Mouse (Mus musculus) myocyte (in vitro differentiated cells): ENCODE measurements at regions not wholly inside any gene's neighbourhood (a gene's known extent, or its start where the extent isn't known, plus 50 kb on each side); places are given as distances from the start of the nearest gene placed in this dataset.

Experiments used
- H3K27me3 ChIP-seq: one replicate; pipeline ENCODE4 v1.6.1; 2011; ENCODE audit not compliant: control insufficient read depth, insufficient read depth, insufficient read length
- H3K36me3 ChIP-seq: one replicate; pipeline ENCODE4 v1.6.1; 2011; ENCODE audit not compliant: control insufficient read depth, insufficient read depth
- H3K4me2 ChIP-seq: one replicate; pipeline ENCODE4 v1.6.1; 2011; ENCODE audit warnings: low read depth, control low read depth
- H3K4me3 ChIP-seq: one replicate; pipeline ENCODE4 v1.5.1; 2011; ENCODE audit warnings: mild to moderate bottlenecking, control low read depth, moderate library complexity
- H3K79me2 ChIP-seq: one replicate; pipeline ENCODE4 v1.6.1; 2011; ENCODE audit not compliant: control insufficient read depth, insufficient read depth
- H3ac ChIP-seq: one replicate; pipeline ENCODE4 v1.6.1; 2011; ENCODE audit not compliant: control insufficient read depth, insufficient read length
- CEBPB ChIP-seq: IDR thresholded peaks from 2 replicates; pipeline ENCODE4 v1.6.1; 2011; ENCODE audit warnings: mild to moderate bottlenecking, moderate library complexity; ENCODE audit not compliant: poor library complexity, insufficient read depth, severe bottlenecking
- E2F4 ChIP-seq: IDR thresholded peaks from one replicate; pipeline ENCODE4 v1.6.1; 2011; ENCODE audit warnings: mild to moderate bottlenecking, control low read depth, moderate library complexity; ENCODE audit not compliant: insufficient read depth
- MAX ChIP-seq: IDR thresholded peaks from one replicate; pipeline ENCODE4 v1.6.1; 2011; ENCODE audit warnings: low read depth, mild to moderate bottlenecking, control low read depth
- MYOD1 ChIP-seq, 3 experiments: IDR thresholded peaks; one replicate each; pipeline ENCODE4 v1.6.1; 2011; ENCODE audit warnings: control low read depth in 2 of 3, low read depth in 2 of 3, mild to moderate bottlenecking in 2 of 3, moderate library complexity in 1 of 3; ENCODE audit not compliant: insufficient read length in 2 of 3, control insufficient read depth in 1 of 3
- MYOG ChIP-seq, 3 experiments: IDR thresholded peaks; one replicate each; pipeline ENCODE4 v1.6.1; 2011; ENCODE audit warnings: control low read depth in 2 of 3, low read depth in 2 of 3, mild to moderate bottlenecking in 2 of 3; ENCODE audit not compliant: insufficient read length in 2 of 3, control insufficient read depth in 1 of 3, insufficient read depth in 1 of 3
- POLR2A ChIP-seq: IDR thresholded peaks from one replicate; pipeline ENCODE4 v1.6.1; 2011; ENCODE audit warnings: low read depth, mild to moderate bottlenecking, control low read depth, moderate library complexity; ENCODE audit not compliant: insufficient read length
- POLR2AphosphoS2 ChIP-seq: IDR thresholded peaks from one replicate; pipeline ENCODE4 v1.6.1; 2011; ENCODE audit warnings: low read depth, control low read depth; ENCODE audit not compliant: insufficient read length
- REST ChIP-seq: IDR thresholded peaks from one replicate; pipeline ENCODE4 v1.6.1; 2011; ENCODE audit warnings: mild to moderate bottlenecking, control low read depth, moderate library complexity; ENCODE audit not compliant: insufficient read depth, insufficient read length
- SRF ChIP-seq: IDR thresholded peaks from one replicate; pipeline ENCODE4 v1.6.1; 2011; ENCODE audit warnings: low read depth; ENCODE audit not compliant: control insufficient read depth, insufficient read length
- TCF12 ChIP-seq: IDR thresholded peaks from one replicate; pipeline ENCODE4 v1.6.1; 2011; ENCODE audit warnings: mild to moderate bottlenecking, control low read depth; ENCODE audit not compliant: poor library complexity, insufficient read depth, severe bottlenecking
- TCF3 ChIP-seq: IDR thresholded peaks from one replicate; pipeline ENCODE4 v1.6.1; 2011; ENCODE audit warnings: low read depth, control low read depth; ENCODE audit not compliant: insufficient read length
- USF1 ChIP-seq: IDR thresholded peaks from one replicate; pipeline ENCODE4 v1.6.1; 2011; ENCODE audit warnings: low read depth, mild to moderate bottlenecking, control low read depth, moderate library complexity

DNA sequence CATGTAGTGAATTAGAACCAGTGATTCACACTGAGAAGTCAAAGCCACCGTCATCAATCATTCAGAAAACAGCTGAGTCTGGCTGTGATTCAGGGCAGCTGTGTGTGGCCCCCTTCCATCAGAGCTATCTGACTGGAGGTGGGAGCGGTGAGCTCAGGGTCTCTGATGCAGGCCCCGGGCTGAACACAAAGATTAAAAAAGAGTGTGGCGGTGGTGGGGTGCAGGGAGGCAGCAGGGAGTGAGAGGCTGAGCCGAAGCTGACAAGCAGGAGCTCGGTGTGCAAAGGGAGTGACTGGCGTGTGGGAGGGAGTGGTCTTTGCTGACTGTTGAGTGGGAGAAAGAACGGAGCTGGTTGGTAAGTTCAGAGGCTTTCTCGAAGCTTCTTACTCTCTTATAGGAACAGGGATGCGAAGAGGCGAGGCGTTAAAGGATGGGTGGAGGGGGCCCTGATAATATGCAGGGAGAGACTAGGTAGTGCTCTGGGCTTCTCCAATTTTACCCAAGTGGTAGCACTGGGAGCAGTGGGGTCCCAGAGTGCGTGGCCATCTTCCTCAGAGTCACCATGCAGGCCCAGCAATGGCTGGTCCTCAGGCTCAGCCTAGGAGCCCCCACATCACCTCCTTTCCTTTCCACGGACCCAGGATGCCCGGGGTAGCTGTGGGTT lies 116.1 kb upstream of the Fstl4 start:
- H3K36me3 ChIP-seq: no peaks in the 10 kb centered on the region
- H3K4me2 ChIP-seq: peak overlapping the region; percentile 95
- H3K4me3 ChIP-seq: peak overlapping the region; percentile 11
- no peaks in the 10 kb centered on the region for H3K27me3 ChIP-seq
- no peaks in the 10 kb centered on the region for H3K79me2 ChIP-seq
- TF ChIP-seq MYOD1 (IDR thresholded peaks at IDR 0.05; ENCODE audit: control insufficient read depth in 1 of 3, insufficient read length in 2 of 3, low read depth in 2 of 3) (peak in 2 of 3 experiments; percentile 79 to 89), CEBPB (no peak)
- no peak overlapping the region for H3ac ChIP-seq

DNA sequence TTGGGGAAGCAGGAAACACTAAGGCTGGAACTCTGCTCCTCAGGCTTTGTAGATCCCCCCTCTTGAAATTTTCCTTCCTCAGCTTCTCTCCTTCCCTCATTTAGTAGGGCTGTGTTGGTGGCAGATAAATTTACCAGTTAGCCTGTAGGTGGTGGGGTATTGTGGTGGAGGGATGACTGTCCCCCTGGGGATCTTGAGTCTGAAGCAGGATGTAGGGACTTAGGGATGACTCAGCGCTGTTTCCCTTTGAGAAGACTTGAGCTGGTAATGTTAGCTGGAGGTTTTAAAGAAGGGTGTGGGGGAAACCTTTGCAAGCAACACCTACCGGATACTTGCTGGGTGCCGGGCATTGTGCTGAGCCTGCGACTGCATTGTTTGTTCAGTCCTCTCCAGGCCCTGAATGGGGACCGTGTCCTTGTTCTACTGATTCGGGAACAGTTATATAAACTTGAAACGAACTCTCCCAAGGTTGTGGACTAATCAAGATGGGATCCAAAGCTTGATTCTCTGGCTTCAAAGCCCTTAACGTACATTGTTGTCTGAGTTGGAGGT lies 115.5 kb upstream of the Fstl4 start:
- Histone ChIP-seq H3K4me3 (peak overlapping the region; percentile 11), H3K4me2 (peak overlapping the region; percentile 95), H3K36me3 (no peaks in the 10 kb centered on the region), H3K79me2 (no peaks in the 10 kb centered on the region), H3K27me3 (no peaks in the 10 kb centered on the region), H3ac (no peak overlapping the region)
- TF ChIP-seq POLR2A: peak; percentile 23
- TF ChIP-seq E2F4: no peak
- TF ChIP-seq CEBPB: no peak

DNA sequence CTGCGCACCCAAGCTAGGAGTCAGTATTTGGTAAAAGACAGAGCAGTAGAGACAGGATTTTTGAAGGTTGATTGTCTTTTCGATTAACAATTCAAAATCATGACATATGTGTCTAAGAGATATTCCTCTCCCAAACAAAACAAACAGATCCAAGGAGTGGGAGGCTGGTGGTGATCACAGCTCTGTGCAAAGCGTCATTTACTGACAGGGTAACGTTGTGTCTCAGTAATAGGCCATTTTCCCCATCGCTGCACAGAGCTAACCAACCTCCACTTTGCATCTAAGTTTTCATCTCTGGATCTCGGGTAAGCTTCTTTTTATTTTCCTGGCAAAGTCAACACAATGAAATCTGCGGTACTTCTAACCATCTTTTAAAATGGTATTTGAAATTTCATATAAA lies 109.8 kb upstream of the Fstl4 start:
- Histone ChIP-seq H3K27me3 (no peaks in the 10 kb centered on the region), H3K36me3 (no peaks in the 10 kb centered on the region), H3K79me2 (no peaks in the 10 kb centered on the region), H3ac (no peak overlapping the region), H3K4me2 (no peak overlapping the region), H3K4me3 (no peak overlapping the region)
- TF ChIP-seq MYOG (IDR thresholded peaks at IDR 0.05; ENCODE audit: control insufficient read depth in 1 of 3, insufficient read depth in 1 of 3, insufficient read length in 2 of 3, low read depth in 2 of 3): no peak
- TF ChIP-seq POLR2AphosphoS2: no peak
- no peak for TF ChIP-seq USF1
- TF ChIP-seq CEBPB: no peak
- TF ChIP-seq MYOD1 (IDR thresholded peaks at IDR 0.05; ENCODE audit: control insufficient read depth in 1 of 3, insufficient read length in 2 of 3, low read depth in 2 of 3): no peak
- no peak for TF ChIP-seq REST
- TF ChIP-seq MAX: no peak

DNA sequence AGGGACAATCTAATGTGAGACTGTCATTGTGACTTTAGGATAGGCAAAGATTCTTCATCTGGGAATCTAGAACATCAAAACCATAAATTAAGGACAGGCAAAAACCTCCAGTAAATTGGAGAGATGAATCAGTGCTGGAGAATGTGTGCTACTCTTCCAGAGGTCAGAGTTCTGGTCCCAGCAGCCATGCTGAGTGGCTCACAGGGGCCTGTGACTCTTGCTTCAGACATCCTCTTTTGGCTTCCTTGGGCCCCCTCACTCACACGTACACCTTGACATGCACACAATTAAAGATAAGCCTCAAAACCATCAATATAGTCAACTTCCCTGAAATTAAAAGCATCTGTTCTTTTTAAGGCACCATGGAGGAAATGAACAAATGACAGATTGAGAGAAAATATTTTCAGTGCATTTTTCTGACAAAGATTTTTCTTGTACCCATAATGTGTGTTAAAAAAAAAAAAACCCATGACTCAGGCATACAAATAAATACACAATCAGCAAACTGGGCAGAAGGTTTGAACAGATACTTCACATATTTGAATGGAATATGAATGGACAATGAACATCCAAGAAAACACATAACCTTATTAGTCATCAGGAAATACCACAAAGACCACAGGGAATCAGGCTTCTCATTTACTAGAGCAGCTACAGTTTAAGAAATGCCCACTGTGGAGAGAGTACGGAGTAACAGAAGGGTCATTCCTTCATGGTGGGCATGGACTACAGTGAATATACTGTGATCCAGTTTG lies 108.5 kb upstream of the Fstl4 start:
- no peak for TF ChIP-seq POLR2AphosphoS2
- no peak for TF ChIP-seq POLR2A
- no peak for TF ChIP-seq SRF
- TF ChIP-seq USF1: no peak
- no peak for TF ChIP-seq MAX
- no peak for TF ChIP-seq REST
- no peak for TF ChIP-seq MYOD1 (IDR thresholded peaks at IDR 0.05; ENCODE audit: control insufficient read depth in 1 of 3, insufficient read length in 2 of 3, low read depth in 2 of 3)
- TF ChIP-seq CEBPB: no peak
- TF ChIP-seq TCF12: no peak
- Histone ChIP-seq H3K79me2 (no peaks in the 10 kb centered on the region), H3K4me2 (peak overlapping the region; percentile 59)

DNA sequence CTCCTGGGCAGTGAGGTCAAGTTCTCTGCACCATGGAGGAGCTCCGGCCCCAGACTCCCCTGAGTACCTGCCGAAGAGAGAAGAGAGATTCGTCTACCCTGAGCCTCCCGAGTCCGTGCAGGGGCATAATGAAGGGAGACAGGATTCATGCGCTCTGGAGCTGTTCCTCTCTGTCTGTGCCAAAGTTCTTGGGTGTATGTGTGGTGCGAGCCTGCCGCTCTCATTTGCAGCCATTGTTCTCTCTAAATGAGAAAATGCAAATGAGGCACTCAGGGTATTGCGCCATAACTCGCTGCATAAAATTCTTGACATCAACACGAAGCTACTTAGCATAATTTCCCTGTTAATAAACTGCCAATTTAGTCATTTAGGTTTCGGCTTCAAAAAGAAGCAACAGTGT lies 103.2 kb upstream of the Fstl4 start:
- H3K4me3 ChIP-seq: no peak overlapping the region
- no peaks in the 10 kb centered on the region for H3K79me2 ChIP-seq
- H3K27me3 ChIP-seq: no peaks in the 10 kb centered on the region
- TF ChIP-seq TCF12 (no peak), TCF3 (no peak), E2F4 (no peak), MYOD1 (IDR thresholded peaks at IDR 0.05; ENCODE audit: control insufficient read depth in 1 of 3, insufficient read length in 2 of 3, low read depth in 2 of 3) (no peak), CEBPB (no peak), MYOG (IDR thresholded peaks at IDR 0.05; ENCODE audit: control insufficient read depth in 1 of 3, insufficient read depth in 1 of 3, insufficient read length in 2 of 3, low read depth in 2 of 3) (no peak), MAX (no peak), USF1 (no peak), POLR2AphosphoS2 (no peak), POLR2A (no peak), SRF (no peak), REST (no peak)
- H3K36me3 ChIP-seq: no peaks in the 10 kb centered on the region
- no peak overlapping the region for H3ac ChIP-seq
- no peak overlapping the region for H3K4me2 ChIP-seq

More for the DNA sequence above, 108.5 kb upstream of the Fstl4 start:
- H3ac ChIP-seq: no peak overlapping the region
- H3K4me3 ChIP-seq: no peak overlapping the region
- H3K27me3 ChIP-seq: no peaks in the 10 kb centered on the region
- H3K36me3 ChIP-seq: no peaks in the 10 kb centered on the region
